Mouse (Mus musculus) CH12.LX (cell line): ENCODE results near the gene Ciapin1.

ENCODE experiments used
- CHD1 ChIP-seq: IDR thresholded peaks from 2 replicates; pipeline ENCODE4 v1.6.1; 2012; ENCODE audit warnings: low read depth, low read length, improper control_type of control experiment, inconsistent platforms
- CHD2 ChIP-seq: IDR thresholded peaks from 2 replicates; pipeline ENCODE4 v1.6.1; 2011; ENCODE audit warnings: low read length, improper control_type of control experiment
- CTCF ChIP-seq, 2 experiments: IDR thresholded peaks in 1 of 2; conservative IDR thresholded peaks in 1 of 2; 2 replicates each; pipeline ENCODE4 v1.5.1; 2011 to 2012; ENCODE audit warnings: low read depth in 2 of 2, low read length in 2 of 2, improper control_type of control experiment in 1 of 2, inconsistent platforms in 1 of 2, mild to moderate bottlenecking in 1 of 2, moderate library complexity in 1 of 2
- ELF1 ChIP-seq: IDR thresholded peaks from 2 replicates; pipeline ENCODE4 v1.6.1; 2014; ENCODE audit warnings: low read depth, mild to moderate bottlenecking, inconsistent platforms, low read length, improper control_type of control experiment
- JUND ChIP-seq: conservative IDR thresholded peaks from 2 replicates; pipeline ENCODE4 v1.6.1; 2011; ENCODE audit warnings: low read depth, low read length, improper control_type of control experiment
- MAFK ChIP-seq: IDR thresholded peaks from 2 replicates; pipeline ENCODE4 v1.6.1; 2011; ENCODE audit warnings: low read length, improper control_type of control experiment; ENCODE audit not compliant: insufficient replicate concordance
- MAX ChIP-seq: IDR thresholded peaks from 2 replicates; pipeline ENCODE4 v1.6.1; 2011; ENCODE audit warnings: low read length, improper control_type of control experiment
- MAZ ChIP-seq: IDR thresholded peaks from 2 replicates; pipeline ENCODE4 v1.6.1; 2012; ENCODE audit warnings: low read depth, mild to moderate bottlenecking, inconsistent platforms, low read length, improper control_type of control experiment, moderate library complexity
- MXI1 ChIP-seq: IDR thresholded peaks from 2 replicates; pipeline ENCODE4 v1.6.1; 2011; ENCODE audit warnings: mild to moderate bottlenecking, low read depth, low read length, improper control_type of control experiment
- MYC ChIP-seq: IDR thresholded peaks from 2 replicates; pipeline ENCODE4 v1.6.1; 2011; ENCODE audit warnings: low read depth, mild to moderate bottlenecking, improper control_type of control experiment, low read length
- NELFE ChIP-seq: IDR thresholded peaks from 2 replicates; pipeline ENCODE4 v1.6.1; 2011; ENCODE audit warnings: low read depth, low read length, improper control_type of control experiment
- POLR2A ChIP-seq: IDR thresholded peaks from 2 replicates; pipeline ENCODE4 v1.6.1; 2011; ENCODE audit warnings: low read depth, mild to moderate bottlenecking, improper control_type of control experiment, low read length
- POLR2AphosphoS2 ChIP-seq: IDR thresholded peaks from 2 replicates; pipeline ENCODE4 v1.6.1; 2011; ENCODE audit warnings: low read depth, low read length, improper control_type of control experiment
- SMC3 ChIP-seq: IDR thresholded peaks from 2 replicates; pipeline ENCODE4 v1.6.1; 2011; ENCODE audit warnings: low read depth, low read length, improper control_type of control experiment

DNA sequence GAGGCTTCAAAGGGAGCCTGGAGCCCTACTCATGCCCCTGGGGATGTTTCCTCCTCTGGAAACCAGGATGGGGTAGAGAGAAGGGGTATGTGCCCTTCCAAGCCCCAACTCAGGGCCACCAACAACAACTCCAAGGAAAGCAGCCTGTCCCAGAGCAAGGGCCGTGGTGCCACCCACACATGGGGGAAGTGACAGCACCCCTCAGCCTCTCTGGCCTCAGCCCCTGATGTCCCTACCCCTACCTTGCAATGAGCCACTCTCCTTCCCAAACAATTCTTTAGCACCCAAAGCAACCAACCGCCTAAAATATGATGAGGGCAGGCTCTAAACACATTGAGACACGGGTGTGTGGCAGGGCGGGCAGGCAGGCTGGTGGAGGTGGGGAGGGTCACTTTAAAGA, 31.8 kb upstream of the Ciapin1 start:
- no peak for TF ChIP-seq ELF1
- no peak for TF ChIP-seq JUND
- TF ChIP-seq MXI1, result no peak
- no peak for TF ChIP-seq CTCF (conservative IDR thresholded peaks at IDR 0.05 in 1 of 2, IDR thresholded peaks at IDR 0.05 in 1 of 2; ENCODE audit: low read depth in 2 of 2, low read length in 2 of 2)
- TF ChIP-seq CHD1, result no peak
- no peak for TF ChIP-seq POLR2A
- TF ChIP-seq SMC3, result no peak
- TF ChIP-seq MAZ, result no peak
- TF ChIP-seq MYC, result no peak
- no peak for TF ChIP-seq POLR2AphosphoS2
- no peak for TF ChIP-seq MAFK
- TF ChIP-seq NELFE, result no peak
- no peak for TF ChIP-seq MAX
- no peak for TF ChIP-seq CHD2
